Mouse (Mus musculus) olfactory bulb, adult 2 months (tissue): ENCODE measurements around the gene Bmpr1a.

Experiments used
- CTCF ChIP-seq: fragments of 200-500 bp; IDR thresholded peaks from 2 replicates; pipeline ENCODE4 v1.5.1; 2012; ENCODE audit warnings: low read depth, mild to moderate bottlenecking, low read length, moderate library complexity; ENCODE audit not compliant: insufficient read depth
- POLR2A ChIP-seq: fragments of 200-500 bp; IDR thresholded peaks from 2 replicates; pipeline ENCODE4 v1.6.1; 2012; ENCODE audit warnings: mild to moderate bottlenecking, low read depth, low read length, moderate library complexity; ENCODE audit not compliant: insufficient read depth

- TF ChIP-seq CTCF = no peak
- no peak for TF ChIP-seq POLR2A
Observed at GRCm38 (mm10) chr14:34503325-34503647, at the start of gene Bmpr1a.
